Mouse (Mus musculus) kidney, embryonic 14.5 days (tissue): ENCODE results near the gene Aloxe3. TPM values are rescaled to one million over a fixed set of nuclear protein-coding genes. Genes with fewer than 3 reads are reported as not detected.
A peak's percentile ranks its signal among the peaks of the same experiment; 100 is the strongest.

Source experiments
- ATAC-seq: fragments of 200-750 bp; cut with Nextera tagmentation; 2 replicates; pipeline ENCODE4 v1.8.0; 2017; ENCODE audit warnings: moderate number of reproducible peaks, mild to moderate bottlenecking, moderate TSS enrichment, moderate library complexity; ENCODE audit not compliant: low FRiP score, low TSS enrichment
- H3K27ac ChIP-seq: fragments of 300-500 bp; sonication (generic); 2 replicates; pipeline ENCODE4 v1.5.1; 2014; ENCODE audit warnings: low read depth, mild to moderate bottlenecking, low read length, moderate library complexity, mixed read lengths
- H3K27me3 ChIP-seq: fragments of 300-500 bp; sonication (generic); 2 replicates; pipeline ENCODE4 v1.6.1; 2014; ENCODE audit warnings: mild to moderate bottlenecking, low read length; ENCODE audit not compliant: control insufficient read depth, insufficient read depth
- H3K36me3 ChIP-seq: fragments of 300-500 bp; sonication (generic); 2 replicates; pipeline ENCODE4 v1.6.1; 2014; ENCODE audit warnings: low read length, mixed read lengths; ENCODE audit not compliant: control insufficient read depth, insufficient read depth
- H3K4me1 ChIP-seq: fragments of 300-500 bp; sonication (generic); 2 replicates; pipeline ENCODE4 v1.6.1; 2014; ENCODE audit warnings: low read length, mixed read lengths; ENCODE audit not compliant: control insufficient read depth, insufficient read depth
- H3K4me2 ChIP-seq: fragments of 300-500 bp; sonication (generic); replicated peaks from 2 replicates; pipeline ENCODE4 v1.6.1; 2014; ENCODE audit warnings: low read depth, mild to moderate bottlenecking, low read length
- H3K4me3 ChIP-seq: fragments of 300-500 bp; sonication (generic); 2 replicates; pipeline ENCODE4 v1.5.1; 2014; ENCODE audit warnings: mild to moderate bottlenecking, low read length
- H3K9ac ChIP-seq: fragments of 300-500 bp; sonication (generic); 2 replicates; pipeline ENCODE4 v1.6.1; 2014; ENCODE audit warnings: low read depth, mild to moderate bottlenecking, low read length, moderate library complexity
- H3K9me3 ChIP-seq: fragments of 300-500 bp; sonication (generic); 2 replicates; pipeline ENCODE4 v1.6.1; 2016; ENCODE audit warnings: low read length; ENCODE audit not compliant: control insufficient read depth
- WGBS: fragments of 180-500 bp; shearing (Covaris S2); extraction: QIAGEN DNeasy Blood & Tissue Kit; methylation state at CpG from one replicate; pipeline ENCODE4 v1.1.7; 2014; 5-methylcytosine and 5-hydroxymethylcytosine counted together
- polyA plus RNA-seq: library from polyadenylated mRNA; unstranded; fragments of >200 nt; fragmentation: Nextera tagmentation; extraction: Ambion mirVana; gene quantifications from 2 replicates; pipeline ENCODE4 v1.2.1, GENCODE M21; 2014

Aloxe3 gene
- 0.54 and 1.1 TPM in 2 replicates for polyA plus RNA-seq

DNA sequence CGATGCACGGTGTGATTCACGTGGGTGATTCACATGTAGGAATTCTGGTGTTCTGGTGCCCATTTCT, at the start of gene Aloxe3:
Aloxe3 (plus strand) TSS at position 45 of the 67 bp plus-strand sequence.
- peak within 1 kb of the TSS; percentile 56; the same call in 1 of the 2 replicates for H3K9ac ChIP-seq
- H3K4me1 ChIP-seq: peaks cover 14% of the 10 kb centered on the region; the same call in 1 of the 2 replicates
- H3K4me2 ChIP-seq: peak within 1 kb of the TSS; percentile 77
- WGBS: 3% methylated on average over 3 of the region's 3 CpGs
- H3K4me3 ChIP-seq: peak within 1 kb of the TSS; percentile 52
- H3K27ac ChIP-seq: 0 out of 2 replicates have a peak within 1 kb of the TSS, but pooled peaks have one; percentile 10
- no peaks in the 10 kb centered on the region for H3K27me3 ChIP-seq
- no peaks in the 10 kb centered on the region for H3K36me3 ChIP-seq
- no peak for ATAC-seq
- no peaks in the 10 kb centered on the region for H3K9me3 ChIP-seq

DNA sequence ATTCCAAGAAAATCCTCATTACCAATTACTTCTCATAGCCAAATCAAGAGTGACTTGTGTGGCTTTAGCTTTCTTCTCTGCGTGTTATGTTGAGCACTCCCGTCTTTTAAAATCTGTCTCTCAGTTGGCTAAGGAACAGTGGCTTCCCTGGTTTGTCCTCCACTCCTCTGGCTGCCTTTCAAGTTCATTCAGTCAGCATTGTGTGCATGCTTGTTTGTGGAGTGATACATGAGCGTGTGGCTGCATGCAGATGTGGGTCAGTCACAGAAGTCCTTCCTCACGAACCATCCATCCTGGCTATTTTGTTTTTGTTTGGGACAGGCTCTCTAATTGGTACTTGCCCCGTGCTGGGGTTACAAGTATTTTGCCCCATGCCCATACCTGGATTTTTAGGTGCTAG, 49.1 kb upstream of the Aloxe3 start:
- H3K4me1 ChIP-seq: peaks cover 15% of the 10 kb centered on the region; the same call in 1 of the 2 replicates
- no peak overlapping the region for H3K27ac ChIP-seq
- no peak for ATAC-seq
- 65% methylated on average over 5 of the region's 5 CpGs for WGBS
- H3K9ac ChIP-seq: no peak overlapping the region
- no peaks in the 10 kb centered on the region for H3K36me3 ChIP-seq
- H3K27me3 ChIP-seq: no peaks in the 10 kb centered on the region
- H3K4me3 ChIP-seq: no peak overlapping the region
- no peak overlapping the region for H3K4me2 ChIP-seq
- no peaks in the 10 kb centered on the region for H3K9me3 ChIP-seq

DNA sequence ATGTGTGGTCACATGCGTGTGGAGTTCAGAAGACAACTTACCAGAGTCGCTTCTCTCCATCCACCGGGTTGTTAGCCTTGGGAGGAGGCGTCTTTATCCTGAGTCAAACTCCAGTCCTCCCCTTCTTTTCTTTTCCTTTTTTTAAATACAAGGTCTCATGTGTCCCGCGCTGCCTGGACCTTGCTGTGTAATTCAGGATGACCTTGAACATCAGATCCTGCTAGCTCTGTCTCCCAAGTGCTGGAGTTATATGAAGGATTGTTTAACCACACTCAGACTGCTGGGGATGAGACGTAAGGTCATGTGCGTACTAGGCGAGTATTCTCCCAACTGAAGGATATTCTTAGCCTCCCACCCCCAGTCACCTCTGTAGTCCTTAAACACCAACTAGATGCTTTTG, 48.4 kb upstream of the Aloxe3 start:
- H3K36me3 ChIP-seq: no peaks in the 10 kb centered on the region
- no peak overlapping the region for H3K9ac ChIP-seq
- no peaks in the 10 kb centered on the region for H3K27me3 ChIP-seq
- H3K4me3 ChIP-seq: no peak overlapping the region
- no peak overlapping the region for H3K27ac ChIP-seq
- ATAC-seq: no peak
- no peaks in the 10 kb centered on the region for H3K9me3 ChIP-seq
- WGBS: 83% methylated on average over 9 of the region's 9 CpGs
- H3K4me2 ChIP-seq: no peak overlapping the region
- peaks cover 13% of the 10 kb centered on the region; the same call in 1 of the 2 replicates for H3K4me1 ChIP-seq

DNA sequence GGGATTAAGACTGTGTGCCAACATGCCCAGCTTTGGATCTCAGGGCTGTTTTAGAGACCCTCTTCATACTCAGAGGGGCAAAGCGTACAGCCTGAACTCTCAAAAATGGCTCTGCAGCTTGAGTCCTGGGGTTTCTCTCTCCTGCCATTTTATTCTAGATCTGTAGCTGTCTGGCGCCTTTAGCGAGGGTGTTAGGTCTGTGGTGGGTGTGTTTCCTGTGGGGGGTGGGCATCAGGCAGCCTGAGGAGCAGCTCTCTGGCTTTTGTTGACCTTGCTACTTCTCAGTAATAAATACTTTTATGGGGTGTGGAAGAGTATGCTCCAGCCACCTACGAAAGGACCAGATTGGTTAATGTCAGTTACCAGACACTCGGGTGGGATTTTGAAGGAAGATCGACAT, 47.7 kb upstream of the Aloxe3 start:
- WGBS: 47% methylated on average over 6 of the region's 6 CpGs
- H3K27me3 ChIP-seq: no peaks in the 10 kb centered on the region

DNA sequence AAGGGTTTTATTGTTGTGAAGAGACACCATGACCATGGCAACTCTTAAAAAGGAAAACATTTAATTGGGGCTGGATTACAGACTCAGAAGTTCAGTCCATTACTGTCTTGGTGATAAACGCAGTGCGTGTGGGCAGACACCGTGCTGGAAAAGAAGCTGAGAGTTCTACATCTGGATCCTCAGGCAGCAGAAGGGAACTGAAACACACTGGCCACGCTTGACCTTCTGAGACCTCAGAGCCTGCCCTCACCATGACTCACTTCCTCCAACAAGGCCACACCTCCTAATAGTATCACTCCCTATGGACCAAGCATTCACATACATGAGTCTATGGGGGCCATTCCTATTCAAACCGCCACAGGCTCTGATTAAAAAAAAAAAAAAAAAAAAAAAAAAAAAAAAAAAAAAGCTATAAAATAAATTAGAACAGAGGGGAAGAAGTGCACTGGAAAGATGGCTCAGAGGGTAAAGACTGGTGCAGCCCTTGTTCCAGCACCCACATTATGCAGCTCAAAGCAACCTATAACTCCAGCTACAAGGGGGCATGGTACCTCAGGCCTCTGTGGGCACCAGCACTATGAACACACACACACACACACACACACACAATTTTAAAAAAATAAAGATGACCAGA, 46.8 kb upstream of the Aloxe3 start:
- Histone ChIP-seq H3K36me3 (no peaks in the 10 kb centered on the region), H3K4me1 (peaks cover 10% of the 10 kb centered on the region; the same call in 1 of the 2 replicates), H3K4me2 (no peak overlapping the region), H3K9me3 (no peaks in the 10 kb centered on the region), H3K27me3 (no peaks in the 10 kb centered on the region), H3K9ac (no peak overlapping the region), H3K27ac (no peak overlapping the region), H3K4me3 (no peak overlapping the region)
- 38% methylated on average over 5 of the region's 5 CpGs for WGBS
- ATAC-seq: peak; percentile 40; the same call in 1 of the 2 replicates

More for the DNA sequence above, 47.7 kb upstream of the Aloxe3 start:
- Histone ChIP-seq H3K4me3 (no peak overlapping the region), H3K9ac (no peak overlapping the region), H3K27ac (no peak overlapping the region), H3K4me2 (no peak overlapping the region), H3K4me1 (peaks cover 11% of the 10 kb centered on the region; the same call in 1 of the 2 replicates), H3K9me3 (no peaks in the 10 kb centered on the region), H3K36me3 (no peaks in the 10 kb centered on the region)
- no peak for ATAC-seq

DNA sequence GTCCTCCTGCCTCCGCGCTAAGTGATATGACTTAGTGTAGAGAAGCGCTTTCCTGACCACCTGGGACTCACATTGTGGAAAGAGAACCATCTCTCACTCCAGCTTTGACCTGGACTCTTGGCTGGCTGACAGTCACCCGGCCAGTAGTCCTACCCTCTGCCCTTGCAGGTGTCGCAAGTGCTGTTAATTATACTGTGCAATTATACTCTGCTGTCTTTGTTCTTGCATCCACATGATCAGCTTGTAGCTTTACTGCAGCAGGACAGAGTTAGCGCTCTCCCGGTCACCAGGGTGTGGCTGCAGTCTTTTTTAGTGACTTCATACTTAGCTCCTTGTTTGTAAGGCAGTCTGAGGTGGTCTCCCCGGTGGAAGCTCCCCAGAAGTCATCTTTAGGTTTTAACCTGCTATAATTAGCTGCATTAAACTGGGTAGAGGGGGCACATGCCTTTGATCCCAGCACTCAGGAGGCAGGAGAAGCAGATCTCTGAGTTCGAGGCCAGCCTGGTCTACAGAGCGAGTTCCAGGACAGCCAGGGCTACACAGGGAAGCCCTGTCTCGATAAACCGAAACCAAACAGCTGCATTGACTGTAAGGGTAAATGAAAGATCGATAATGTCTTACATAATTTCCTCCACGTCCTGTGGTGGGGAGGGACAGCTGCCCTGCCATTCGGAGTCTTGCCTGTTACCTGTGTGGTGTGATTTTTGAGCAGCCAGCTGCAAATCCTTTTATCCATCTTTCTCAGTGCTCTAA, 45.4 kb upstream of the Aloxe3 start:
- Histone ChIP-seq H3K4me1 (0 out of 2 replicates have a peak, but pooled peaks cover 4% of the 10 kb centered on the region), H3K4me3 (no peak overlapping the region), H3K9ac (no peak overlapping the region), H3K27me3 (no peaks in the 10 kb centered on the region), H3K36me3 (no peaks in the 10 kb centered on the region), H3K4me2 (no peak overlapping the region), H3K27ac (no peak overlapping the region), H3K9me3 (no peaks in the 10 kb centered on the region)
- ATAC-seq: no peak
- whole genome bisulfite sequencing: 75% methylated on average over 15 of the region's 15 CpGs

DNA sequence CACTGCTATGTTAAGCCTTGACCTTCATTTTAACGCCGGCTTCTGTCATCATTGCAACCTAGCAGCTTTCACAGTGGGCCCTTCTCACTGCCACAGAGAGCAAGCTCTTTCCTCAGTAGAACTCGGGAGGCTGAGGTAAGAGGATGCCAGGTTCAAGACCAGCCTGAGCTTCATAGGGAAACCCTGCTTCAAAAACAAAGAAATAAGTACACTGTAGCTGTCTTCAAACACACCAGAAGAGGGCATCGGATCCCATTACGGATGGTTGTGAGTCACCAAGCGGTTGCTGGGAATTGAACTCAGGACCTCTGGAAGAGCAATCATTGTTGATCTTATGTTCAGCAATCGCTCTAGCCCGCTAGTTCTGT, 44.9 kb upstream of the Aloxe3 start:
- Histone ChIP-seq H3K9ac (no peak overlapping the region), H3K9me3 (no peaks in the 10 kb centered on the region), H3K36me3 (no peaks in the 10 kb centered on the region), H3K27me3 (no peaks in the 10 kb centered on the region), H3K4me2 (no peak overlapping the region), H3K27ac (no peak overlapping the region), H3K4me3 (no peak overlapping the region), H3K4me1 (0 out of 2 replicates have a peak, but pooled peaks cover 4% of the 10 kb centered on the region)
- ATAC-seq: no peak
- WGBS: 89% methylated on average over 8 of the region's 8 CpGs

DNA sequence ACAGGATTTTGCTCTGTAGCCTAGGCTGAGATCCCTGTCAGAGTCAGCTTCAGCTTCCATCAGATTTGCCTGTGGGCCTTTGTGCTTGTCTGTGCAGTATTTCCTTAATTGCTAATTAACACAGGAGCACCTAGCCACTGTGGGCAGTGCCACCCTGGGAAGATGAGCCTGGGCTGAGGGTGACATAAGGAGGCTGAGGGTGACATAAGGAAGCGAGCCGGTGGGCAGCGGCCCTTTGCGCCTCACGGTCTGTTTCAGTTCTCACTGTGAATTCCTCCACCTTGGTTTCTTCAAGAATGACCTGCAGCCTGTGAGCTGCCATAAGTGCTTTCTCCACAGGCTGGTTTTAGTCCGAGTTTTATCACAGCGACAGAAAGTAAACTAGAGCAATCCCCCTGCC, 44.1 kb upstream of the Aloxe3 start:
- Histone ChIP-seq H3K4me3 (no peak overlapping the region), H3K4me2 (no peak overlapping the region), H3K27me3 (no peaks in the 10 kb centered on the region), H3K9ac (no peak overlapping the region), H3K27ac (no peak overlapping the region), H3K36me3 (no peaks in the 10 kb centered on the region), H3K9me3 (no peaks in the 10 kb centered on the region), H3K4me1 (0 out of 2 replicates have a peak, but pooled peaks cover 5% of the 10 kb centered on the region)
- no peak for ATAC-seq
- 81% methylated on average over 7 of the region's 7 CpGs for WGBS

DNA sequence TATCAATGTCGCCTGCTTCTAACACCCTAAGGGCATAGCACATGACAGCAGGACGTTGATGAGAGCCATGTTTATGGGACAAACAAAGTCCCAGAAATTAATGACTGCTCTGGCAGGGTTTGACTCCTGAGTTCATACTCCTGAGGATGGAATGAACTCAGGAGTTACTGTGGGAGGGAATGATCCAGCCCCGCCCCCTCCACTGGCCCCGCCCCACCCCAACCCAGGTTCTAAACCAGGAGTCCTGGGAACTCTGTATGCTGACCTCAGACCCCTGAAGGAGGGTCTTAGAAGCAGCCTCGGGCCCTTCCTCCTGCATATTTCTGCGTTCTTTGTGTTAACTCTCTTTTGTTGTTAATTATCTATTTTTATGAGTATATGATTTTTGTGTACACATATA, 40.1 kb upstream of the Aloxe3 start:
- Histone ChIP-seq H3K9ac (no peak overlapping the region), H3K27me3 (no peaks in the 10 kb centered on the region), H3K4me2 (no peak overlapping the region), H3K4me1 (peaks cover 19% of the 10 kb centered on the region), H3K9me3 (no peaks in the 10 kb centered on the region), H3K36me3 (peaks cover 12% of the 10 kb centered on the region), H3K27ac (no peak overlapping the region), H3K4me3 (no peak overlapping the region)
- ATAC-seq: no peak
- 55% methylated on average over 6 of the region's 6 CpGs for WGBS
